19 mouse cellular contexts compared by ENCODE assay signal in the genomic region with DNA sequence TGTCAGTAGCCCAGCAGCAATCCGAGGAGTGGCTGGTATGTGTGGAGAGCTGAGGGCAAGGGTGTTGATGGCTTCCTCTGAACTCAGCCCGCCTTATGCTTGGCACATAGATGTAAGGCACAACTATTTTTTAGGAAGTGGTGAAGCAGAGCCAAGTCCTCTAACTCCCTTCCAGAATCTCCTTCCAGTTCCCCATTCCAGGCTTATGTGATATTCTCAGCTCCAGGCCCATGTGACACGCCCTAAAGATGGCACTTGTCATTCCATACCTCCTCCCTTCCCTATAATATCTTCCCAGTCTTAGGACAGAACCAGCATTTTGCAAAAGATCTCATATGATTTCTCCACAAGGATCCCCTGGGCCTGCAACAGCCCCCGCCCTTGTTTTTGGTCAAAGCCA.
DNase-seq lines count a peak whose midpoint lies in the region; ATAC-seq and TF ChIP-seq lines count a peak whose summit lies in the region.
"Had no signal": no experiment of that assay in that cellular context is flagged by ENCODE, and none has a peak within 500 bp of the region (broad histone marks: within the 10 kb centered on the region; RNA-seq: fewer than 3 reads in every experiment).

No protein-coding gene starts in this region.

- peak; percentile 61 for ATAC-seq in frontal cortex, adult (ENCODE audit: low TSS enrichment)
- ATAC-seq: activated CD4-positive, CD25-positive, alpha-beta regulatory T cell, adult 4 months; forebrain, embryonic 13.5 days; forebrain, embryonic 15.5 days had no signal

- intact Hi-C loops in left cerebral cortex, adult 2 months (cut with DNase I): no loop called here

- peak overlapping the region; percentile 42; the same call in 1 of the 2 replicates for H3K27ac ChIP-seq in left cerebral cortex, adult 2 months
- H3K27ac ChIP-seq: embryonic facial prominence, embryonic 10.5 days; embryonic facial prominence, embryonic 12.5 days; forebrain, embryonic 13.5 days; forebrain, embryonic 15.5 days had no signal

- no peak for DNase-seq in frontal cortex, postnatal 10 days (ENCODE audit: low spot score in 2 of 2)
- DNase-seq in left cerebral cortex, adult 2 months (ENCODE audit: extremely low spot score in 1 of 2, low spot score in 2 of 2): no peak
- no peak for DNase-seq in left cerebral cortex, adult 18-20 months (ENCODE audit: low spot score in 2 of 2)
- peak; percentile 32 for DNase-seq in telencephalon, adult 2 months (ENCODE audit: low read depth, low spot score)
- no peak for DNase-seq in T-cell, adult 2 months (ENCODE audit: low spot score)
- DNase-seq: adrenal gland, adult 8-10 months; adrenal gland, postnatal 14 days; adrenal gland, postnatal 36 days; cerebellum, adult 11-12 months; cerebellum, adult 2 months; cerebellum, adult 9-10 months; cerebellum, postnatal 10 days; cerebellum, postnatal 25 days had no signal

- H3K4me3 ChIP-seq in left cerebral cortex, adult 2 months: no peak overlapping the region
- H3K4me3 ChIP-seq: embryonic facial prominence, embryonic 10.5 days; embryonic facial prominence, embryonic 12.5 days; forebrain, embryonic 13.5 days; forebrain, embryonic 15.5 days had no signal

- TF ChIP-seq CTCF in left cerebral cortex, adult 2 months (IDR thresholded peaks at IDR 0.05): no peak
